Mouse (Mus musculus) erythroblast, embryonic 14.5 days (primary cell): ENCODE results near the gene Gna14.

ENCODE experiments used
- GATA1 ChIP-seq: IDR thresholded peaks from 2 replicates; pipeline ENCODE4 v1.6.1; 2012; ENCODE audit warnings: low read length, inconsistent platforms, mixed read lengths
- TAL1 ChIP-seq: IDR thresholded peaks from 3 replicates; pipeline ENCODE4 v1.6.1; 2012; ENCODE audit warnings: low read length, inconsistent platforms, mixed read lengths

DNA sequence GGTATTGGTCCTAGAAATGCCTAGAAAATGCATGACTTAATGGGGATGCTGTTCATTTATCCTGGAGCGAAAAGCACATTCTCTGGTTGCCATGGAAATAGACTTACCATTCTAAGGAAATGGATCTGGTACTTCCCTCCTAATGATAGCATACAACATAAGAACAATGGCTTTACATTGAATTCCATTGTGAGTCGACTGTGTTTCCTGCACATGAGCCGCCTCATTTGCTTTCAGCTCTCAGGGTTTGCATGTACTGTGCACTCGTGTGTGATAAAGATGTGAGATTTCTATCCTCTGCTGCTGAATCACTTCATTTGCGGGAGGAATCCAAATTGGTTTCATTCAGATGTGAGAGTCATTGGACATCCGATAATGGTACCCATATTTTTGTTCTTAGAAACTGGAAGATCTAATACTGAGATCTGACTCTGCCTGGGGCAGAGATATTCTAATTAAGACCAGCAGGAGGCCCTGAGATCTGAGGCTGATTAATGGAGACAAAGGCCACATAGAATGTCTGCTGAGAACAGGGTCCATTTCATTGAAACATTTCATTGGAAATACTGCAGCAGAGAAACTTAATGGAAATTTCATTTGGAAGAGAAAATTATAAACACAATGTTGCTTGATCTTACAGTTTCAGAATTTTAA, 71.3 kb downstream of the Gna14 start:
- TF ChIP-seq GATA1 = no peak
- no peak for TF ChIP-seq TAL1
